Mouse (Mus musculus): Measurements from ENCODE around the gene 4930564D02Rik.

Gene 4930564D02Rik

GRCm38 (mm10) chr3:105113859-105114258 is 47.2 kb downstream of the 4930564D02Rik start:
- DNase-seq (ENCODE audit: low read depth) = no peak

GRCm38 (mm10) chr3:105114269-105114668 is 47.6 kb downstream of the 4930564D02Rik start:
- DNase-seq (ENCODE audit: low read depth) = peak; percentile 40

- DNase-seq (ENCODE audit: low read depth) = no peak
These were observed 50.0 kb downstream of the 4930564D02Rik start for GRCm38 (mm10) chr3:105116596-105116995.

DNA sequence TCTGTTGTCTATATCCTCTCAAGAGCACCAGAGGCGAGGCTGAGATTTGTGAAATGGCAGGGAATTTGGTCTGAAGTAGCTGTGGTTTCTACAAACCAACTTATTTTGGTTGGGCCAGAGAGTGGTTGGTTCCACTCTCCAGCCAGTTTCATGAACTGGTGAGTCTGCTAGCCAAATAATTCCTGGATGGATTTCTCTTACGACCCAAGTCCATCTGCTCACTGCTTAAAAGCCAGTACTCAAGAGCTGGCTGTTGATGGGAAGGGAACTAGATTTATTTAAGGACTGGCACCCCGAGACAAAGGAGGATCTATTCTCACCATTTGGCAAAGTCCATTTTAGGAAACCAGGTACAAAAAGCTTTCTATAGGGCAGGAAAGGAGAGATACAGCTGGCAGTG is 57.1 kb downstream of the 4930564D02Rik start:
- no peak for DNase-seq (ENCODE audit: low read depth)

GRCm38 (mm10) chr3:105127881-105128280 is 61.2 kb downstream of the 4930564D02Rik start:
- no peak for DNase-seq (ENCODE audit: low read depth)
